Mouse (Mus musculus): Measurements from ENCODE around the gene Rbm18. TPM values are rescaled to one million over a fixed set of nuclear protein-coding genes. Genes with fewer than 3 reads are reported as not detected.

The Rbm18 gene
- polyA plus RNA-seq, 1 experiment from 2014 or later, result 14.9 TPM

DNA sequence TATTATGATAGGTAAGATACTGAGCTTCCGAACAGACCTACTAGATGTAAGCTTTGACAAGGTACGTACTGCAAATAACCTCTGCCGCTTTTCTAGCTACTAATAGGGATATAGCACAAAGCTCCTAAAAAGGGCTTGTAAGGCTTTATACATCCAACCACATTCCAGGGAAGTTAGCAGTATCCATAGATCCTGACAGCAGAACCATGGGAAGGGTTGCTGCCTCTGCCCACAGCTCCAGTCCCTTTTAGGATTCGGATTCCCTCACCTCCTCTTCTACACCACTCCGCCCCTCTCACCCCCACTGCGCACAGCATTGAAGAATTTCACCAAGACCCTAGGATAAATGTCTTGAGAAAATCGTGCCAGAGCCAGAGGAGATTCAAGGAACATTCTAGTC lies 43.3 kb downstream of the Rbm18 start:
- Histone ChIP-seq H3K4me2 (ENCODE audit: low read depth, low read length) (no peak overlapping the region), H3K9me3 (ENCODE audit: low read length) (no peaks in the 10 kb centered on the region), H3K27ac (ENCODE audit: low read depth) (no peak overlapping the region), H3K4me1 (ENCODE audit: insufficient read depth) (peaks cover 9% of the 10 kb centered on the region), H3K36me3 (replicated peaks; ENCODE audit: insufficient read depth, low read length) (no peaks in the 10 kb centered on the region), H3K4me3 (ENCODE audit: low read depth, low read length) (no peak overlapping the region), H3K9ac (replicated peaks) (no peak overlapping the region), H3K27me3 (ENCODE audit: insufficient read depth, low read length) (peaks cover 82% of the 10 kb centered on the region)
- WGBS (ENCODE audit: insufficient replicate concordance), result 27% methylated on average over 7 of the region's 7 CpGs
- ATAC-seq (no peak), DNase-seq (no peak)
- no peak for TF ChIP-seq CTCF (IDR thresholded peaks at IDR 0.05; ENCODE audit: low read depth)
- TF ChIP-seq EP300 (IDR thresholded peaks at IDR 0.05; ENCODE audit: low read depth), result no peak

DNA sequence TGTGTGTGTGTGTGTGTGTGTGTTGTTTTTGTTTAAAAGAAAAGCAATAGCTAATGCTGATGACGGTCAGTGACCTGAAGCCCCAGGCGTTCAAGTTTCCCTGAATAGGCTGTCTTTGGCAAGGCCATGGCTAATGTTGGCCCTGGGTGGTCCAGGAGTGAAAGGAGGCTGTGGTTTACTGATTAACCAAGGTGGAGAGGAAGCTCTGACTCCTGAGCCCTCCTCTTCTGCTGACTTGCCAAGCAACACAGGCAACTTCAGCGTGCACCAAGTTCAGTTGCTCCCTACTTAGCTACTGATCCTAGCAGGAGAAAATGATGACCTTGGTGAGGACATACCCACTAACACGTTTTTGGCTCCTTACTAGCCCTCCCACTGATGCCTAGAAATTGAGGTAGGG lies 43.8 kb downstream of the Rbm18 start:
- Histone ChIP-seq H3K4me2 (ENCODE audit: low read depth, low read length) (peak overlapping the region; percentile 16; the same call in 1 of the 2 replicates), H3K9me3 (ENCODE audit: low read length) (no peaks in the 10 kb centered on the region), H3K4me3 (ENCODE audit: low read depth, low read length) (no peak overlapping the region), H3K4me1 (ENCODE audit: insufficient read depth) (peaks cover 9% of the 10 kb centered on the region), H3K27ac (ENCODE audit: low read depth) (no peak overlapping the region), H3K36me3 (replicated peaks; ENCODE audit: insufficient read depth, low read length) (no peaks in the 10 kb centered on the region), H3K27me3 (ENCODE audit: insufficient read depth, low read length) (peaks cover 76% of the 10 kb centered on the region), H3K9ac (replicated peaks) (no peak overlapping the region)
- DNase-seq (no peak), ATAC-seq (no peak)
- TF ChIP-seq EP300 (IDR thresholded peaks at IDR 0.05; ENCODE audit: low read depth), result no peak
- TF ChIP-seq CTCF (IDR thresholded peaks at IDR 0.05; ENCODE audit: low read depth), result no peak
- 9% methylated on average over 4 of the region's 4 CpGs for WGBS (ENCODE audit: insufficient replicate concordance)

DNA sequence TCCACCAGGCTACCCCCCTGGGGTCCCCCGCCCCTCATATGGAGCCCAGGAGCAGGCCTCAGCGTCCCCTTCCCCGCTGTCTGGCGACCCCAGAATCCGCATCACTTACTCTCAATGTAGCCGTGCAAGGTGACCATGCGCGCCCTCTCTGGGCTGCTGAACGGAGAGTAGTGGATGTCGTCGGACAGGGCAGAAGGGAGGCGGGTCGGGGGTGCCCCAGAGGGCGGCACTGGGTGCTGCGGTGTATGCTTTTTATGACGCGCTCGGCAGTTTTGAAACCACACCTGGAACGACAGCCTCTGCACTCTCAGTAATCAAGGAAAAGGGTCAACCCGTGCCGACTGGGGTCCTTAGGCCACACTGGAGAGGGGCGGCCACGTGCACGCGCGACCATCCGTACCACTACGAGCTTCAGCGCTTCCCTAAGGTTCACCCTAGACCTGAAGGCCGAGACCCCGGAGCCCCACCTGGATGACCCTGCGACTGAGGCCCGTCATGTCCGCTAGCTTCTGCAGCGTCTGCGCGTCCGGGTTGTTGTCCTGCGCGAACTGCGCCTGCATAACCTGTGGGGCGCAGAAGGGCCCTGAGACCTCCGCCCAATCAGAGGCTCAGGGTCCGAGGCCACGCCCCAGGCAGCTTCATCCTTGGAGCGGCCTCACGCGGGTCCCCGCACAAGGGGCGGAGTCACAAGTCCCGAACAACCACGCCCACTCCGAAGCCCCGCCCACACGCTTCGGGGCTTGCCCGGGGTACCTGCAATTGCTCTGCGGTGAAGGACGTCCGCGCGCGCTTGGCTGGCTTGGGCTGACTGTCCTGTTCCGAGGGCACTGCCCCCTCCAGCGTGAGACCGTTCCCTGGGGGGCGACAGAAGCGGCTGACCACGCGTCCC lies 45.5 kb downstream of the Rbm18 start:
- H3K27ac ChIP-seq (ENCODE audit: low read depth), result peak overlapping the region; percentile 44; the same call in 1 of the 2 replicates
- peak overlapping the region; percentile 46 for H3K4me3 ChIP-seq (ENCODE audit: low read depth, low read length)
- ATAC-seq (peak; percentile 90), DNase-seq (peak; percentile 91)
- no peaks in the 10 kb centered on the region for H3K9me3 ChIP-seq (ENCODE audit: low read length)
- H3K36me3 ChIP-seq (replicated peaks; ENCODE audit: insufficient read depth, low read length), result no peaks in the 10 kb centered on the region
- TF ChIP-seq CTCF (IDR thresholded peaks at IDR 0.05; ENCODE audit: low read depth) (no peak), EP300 (IDR thresholded peaks at IDR 0.05; ENCODE audit: low read depth) (no peak)
- peak overlapping the region; percentile 69 for H3K4me2 ChIP-seq (ENCODE audit: low read depth, low read length)
- H3K9ac ChIP-seq (replicated peaks), result peak overlapping the region; percentile 41; the same call in 1 of the 2 replicates
- H3K27me3 ChIP-seq (ENCODE audit: insufficient read depth, low read length), result peaks cover 60% of the 10 kb centered on the region
- WGBS (ENCODE audit: insufficient replicate concordance), result 2% methylated on average over 68 of the region's 70 CpGs
- peaks cover 9% of the 10 kb centered on the region for H3K4me1 ChIP-seq (ENCODE audit: insufficient read depth)

DNA sequence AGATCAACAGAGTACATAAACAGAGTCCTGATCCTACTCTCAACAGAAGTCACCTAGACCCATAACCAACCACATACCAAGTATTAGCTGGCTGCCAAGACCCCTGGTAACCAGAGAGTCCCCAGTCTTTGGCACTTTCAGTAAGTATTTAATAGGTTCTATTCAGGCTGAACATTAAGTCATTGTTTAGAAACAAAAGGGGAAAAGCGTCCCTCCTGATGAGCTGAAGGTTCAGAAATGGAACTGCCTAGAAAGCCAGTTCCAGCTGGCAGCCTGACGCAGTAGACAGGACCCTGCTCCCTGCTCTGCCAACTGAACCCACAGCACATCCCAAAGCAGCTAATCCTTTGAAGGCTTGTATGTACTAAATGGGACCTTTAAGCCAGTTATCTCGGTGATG lies 47.4 kb downstream of the Rbm18 start:
- Histone ChIP-seq H3K9me3 (ENCODE audit: low read length) (no peaks in the 10 kb centered on the region), H3K27ac (ENCODE audit: low read depth) (no peak overlapping the region), H3K4me3 (ENCODE audit: low read depth, low read length) (no peak overlapping the region), H3K4me2 (ENCODE audit: low read depth, low read length) (no peak overlapping the region), H3K36me3 (replicated peaks; ENCODE audit: insufficient read depth, low read length) (no peaks in the 10 kb centered on the region), H3K9ac (replicated peaks) (no peak overlapping the region), H3K27me3 (ENCODE audit: insufficient read depth, low read length) (peaks cover 41% of the 10 kb centered on the region), H3K4me1 (ENCODE audit: insufficient read depth) (peaks cover 9% of the 10 kb centered on the region)
- 55% methylated on average over 3 of the region's 3 CpGs for WGBS (ENCODE audit: insufficient replicate concordance)
- no peak for ATAC-seq
- no peak for TF ChIP-seq CTCF (IDR thresholded peaks at IDR 0.05; ENCODE audit: low read depth)
- TF ChIP-seq EP300 (IDR thresholded peaks at IDR 0.05; ENCODE audit: low read depth), result no peak
- no peak for DNase-seq

DNA sequence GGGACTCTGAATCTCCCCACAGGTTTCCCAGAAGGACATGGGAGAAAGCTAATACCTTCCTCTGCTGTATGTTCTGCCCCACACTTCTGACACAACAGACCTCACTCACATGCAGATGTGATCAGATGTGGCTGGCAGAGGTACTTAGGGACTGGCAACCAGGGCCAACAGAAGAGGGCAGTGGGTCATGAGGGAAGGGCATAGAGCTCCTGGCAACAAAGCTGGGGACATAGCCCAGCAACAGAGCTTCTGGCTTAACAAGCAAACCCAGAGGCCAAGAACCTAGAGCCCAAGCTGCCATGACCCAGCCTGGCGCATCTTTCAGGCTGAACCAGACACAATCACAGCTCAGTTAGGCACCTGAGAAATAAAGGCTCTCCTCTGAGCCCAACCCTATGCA lies 51.5 kb downstream of the Rbm18 start:
- no peak for ATAC-seq
- TF ChIP-seq CTCF (IDR thresholded peaks at IDR 0.05; ENCODE audit: low read depth), result no peak
- no peak for TF ChIP-seq EP300 (IDR thresholded peaks at IDR 0.05; ENCODE audit: low read depth)
- Histone ChIP-seq H3K27me3 (ENCODE audit: insufficient read depth, low read length) (peaks cover 4% of the 10 kb centered on the region; the same call in 1 of the 2 replicates), H3K27ac (ENCODE audit: low read depth) (no peak overlapping the region), H3K4me1 (ENCODE audit: insufficient read depth) (0 out of 2 replicates have a peak, but pooled peaks cover 2% of the 10 kb centered on the region), H3K9me3 (ENCODE audit: low read length) (no peaks in the 10 kb centered on the region), H3K4me3 (ENCODE audit: low read depth, low read length) (no peak overlapping the region), H3K9ac (replicated peaks) (no peak overlapping the region), H3K4me2 (ENCODE audit: low read depth, low read length) (no peak overlapping the region), H3K36me3 (replicated peaks; ENCODE audit: insufficient read depth, low read length) (no peaks in the 10 kb centered on the region)
- 92% methylated on average over 1 of the region's 1 CpGs for WGBS (ENCODE audit: insufficient replicate concordance)
- DNase-seq, result no peak

DNA sequence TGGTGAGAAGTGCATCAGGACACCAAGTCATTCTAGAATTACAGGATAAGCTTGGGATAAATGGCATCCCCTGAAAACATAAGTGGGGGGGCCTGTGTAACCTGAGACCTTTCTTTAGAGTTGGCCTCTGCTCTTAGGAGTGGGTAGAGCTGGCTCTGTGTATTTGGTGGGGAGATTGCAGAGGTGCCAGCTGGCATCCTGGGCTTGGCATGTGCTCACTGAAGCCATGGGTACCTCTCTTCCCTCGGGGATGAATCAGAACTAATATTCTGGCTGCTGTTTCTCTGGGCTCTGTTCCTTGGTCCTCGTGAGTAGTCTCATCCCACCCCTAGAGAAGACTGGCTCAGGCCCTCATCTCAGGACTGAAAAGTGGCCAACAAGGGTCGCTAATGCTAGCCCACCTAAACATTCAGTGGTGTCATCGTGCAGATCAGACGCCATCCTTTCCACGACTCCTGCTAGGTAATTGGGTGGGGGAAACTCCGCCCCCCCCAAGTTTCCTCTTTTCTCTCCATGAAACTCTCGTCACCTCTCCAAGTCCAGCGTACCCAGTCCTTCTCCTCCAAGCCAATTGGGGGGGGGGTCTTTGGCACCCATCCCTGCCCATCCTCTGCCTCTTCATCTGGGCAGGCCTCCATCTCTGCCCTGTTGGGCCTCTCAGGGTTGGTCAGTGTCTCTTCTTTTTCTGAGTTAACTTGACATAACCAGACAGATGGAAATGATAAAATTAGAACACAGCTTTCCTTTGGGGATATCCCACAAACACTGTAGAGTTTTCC lies 53.6 kb downstream of the Rbm18 start:
- Histone ChIP-seq H3K9ac (replicated peaks) (no peak overlapping the region), H3K27ac (ENCODE audit: low read depth) (no peak overlapping the region), H3K4me3 (ENCODE audit: low read depth, low read length) (no peak overlapping the region), H3K27me3 (ENCODE audit: insufficient read depth, low read length) (no peaks in the 10 kb centered on the region), H3K4me2 (ENCODE audit: low read depth, low read length) (no peak overlapping the region), H3K9me3 (ENCODE audit: low read length) (no peaks in the 10 kb centered on the region), H3K4me1 (ENCODE audit: insufficient read depth) (0 out of 2 replicates have a peak, but pooled peaks cover 2% of the 10 kb centered on the region), H3K36me3 (replicated peaks; ENCODE audit: insufficient read depth, low read length) (no peaks in the 10 kb centered on the region)
- ATAC-seq, result no peak
- no peak for DNase-seq
- 77% methylated on average over 9 of the region's 9 CpGs for WGBS (ENCODE audit: insufficient replicate concordance)
- TF ChIP-seq CTCF (IDR thresholded peaks at IDR 0.05; ENCODE audit: low read depth) (no peak), EP300 (IDR thresholded peaks at IDR 0.05; ENCODE audit: low read depth) (no peak)
